Mouse (Mus musculus) NIH3T3 (cell line): ENCODE results near the gene Fndc11.
"Not testable (repeated sequence)": the region's sequence is repeated elsewhere in the genome, so short reads cannot be mapped to it uniquely, and the experiment has no call there.

Experiments
- DNase-seq: peaks from one replicate; pipeline ENCODE4 v3.0.0-alpha.2; 2012; ENCODE audit warnings: low read depth

Fndc11 gene

DNA sequence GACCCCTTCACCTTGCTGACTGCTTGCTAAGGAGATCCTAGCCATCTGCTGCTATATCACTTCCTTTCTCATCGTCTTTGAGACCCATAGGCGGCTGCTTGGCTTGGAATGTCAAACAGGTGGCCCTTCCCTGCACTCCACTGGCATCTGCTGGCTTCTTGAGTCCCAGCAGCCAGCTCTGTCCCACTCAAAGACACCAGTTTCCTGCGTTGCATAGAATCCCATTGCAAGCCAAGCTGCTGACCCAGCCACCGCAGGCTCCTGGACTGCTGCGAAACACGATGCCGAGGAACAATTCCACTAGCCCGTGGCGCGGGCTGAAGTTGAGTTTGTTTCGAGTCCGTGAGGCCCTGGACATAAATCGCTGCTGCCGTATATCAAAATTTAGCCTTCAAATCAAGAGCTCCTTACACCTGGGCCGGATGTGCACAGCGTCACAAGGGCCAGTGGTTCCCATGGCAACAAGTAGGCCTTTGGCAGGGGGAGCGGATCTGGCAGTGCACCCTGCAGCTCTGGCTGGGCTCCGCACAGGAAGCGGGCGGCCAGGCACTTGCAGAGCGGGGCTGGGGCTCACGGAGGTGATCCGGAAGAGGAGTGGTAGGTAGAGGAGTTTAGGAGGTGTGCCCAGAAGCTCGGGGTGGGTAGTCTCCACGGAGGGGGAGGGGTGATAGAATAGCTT is at the start of gene Fndc11:
Gene Fndc11 (plus strand): TSS at position 476 of the 679 bp plus-strand sequence.
- peak; percentile 32 for DNase-seq

DNA sequence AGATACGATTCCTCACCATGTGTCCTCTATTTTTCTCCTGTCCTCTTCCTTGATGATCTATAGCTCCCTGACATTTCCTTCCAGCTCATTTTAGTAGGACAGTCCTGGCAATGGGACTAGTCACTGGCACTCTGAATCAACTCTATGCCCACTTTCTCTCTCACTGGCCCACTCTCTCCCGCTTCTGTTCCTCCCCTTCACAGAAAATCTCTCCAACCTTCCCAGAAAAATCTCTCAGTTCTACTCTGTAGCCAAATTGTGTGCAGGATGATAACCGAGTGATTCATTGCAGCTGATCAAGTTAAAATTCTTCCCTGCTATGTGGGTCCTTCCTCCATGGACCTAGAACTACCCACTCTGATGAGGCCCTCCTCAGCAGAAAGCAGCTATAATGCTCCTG is 45.2 kb upstream of the Fndc11 start:
- DNase-seq: no peak

DNA sequence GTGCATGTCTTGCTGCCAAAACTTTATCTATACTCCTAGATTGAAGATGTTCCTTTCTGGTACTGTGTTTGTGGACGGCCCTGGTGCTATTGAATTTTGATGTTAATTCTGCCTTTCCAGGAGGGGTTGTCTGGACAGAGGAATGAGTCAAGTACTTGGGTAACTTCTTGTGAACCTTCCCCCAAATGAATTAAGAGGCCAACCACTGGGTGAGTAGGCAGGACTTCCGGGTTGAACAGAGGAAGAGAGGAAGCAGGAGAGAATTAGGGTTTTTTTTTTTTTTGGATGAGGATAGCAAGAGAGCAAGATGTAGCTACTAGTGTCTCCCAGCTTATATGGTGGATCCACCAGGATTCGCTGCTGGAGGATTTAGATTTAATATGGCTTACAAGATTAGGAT is 41.8 kb upstream of the Fndc11 start:
- no peak for DNase-seq

DNA sequence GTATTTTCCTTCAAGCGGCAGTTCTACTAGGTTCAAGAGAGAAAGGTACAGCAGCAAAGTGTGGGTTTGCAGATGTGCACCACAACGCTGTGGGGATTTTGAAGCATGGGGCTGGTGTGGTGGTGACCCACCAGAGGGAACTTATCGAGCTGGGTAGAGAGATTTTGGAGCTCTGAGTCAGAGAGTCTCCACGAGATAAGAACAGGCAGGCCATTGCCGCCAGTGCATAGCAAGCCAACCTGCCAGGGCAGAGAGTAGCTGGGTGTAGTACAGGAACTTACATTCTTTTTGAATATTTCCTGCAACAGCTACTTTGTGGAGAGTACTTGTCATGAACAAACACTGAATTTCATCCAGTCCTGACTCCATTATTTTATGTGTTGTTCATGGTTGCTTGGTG is 41.3 kb upstream of the Fndc11 start:
- DNase-seq: no peak

DNA sequence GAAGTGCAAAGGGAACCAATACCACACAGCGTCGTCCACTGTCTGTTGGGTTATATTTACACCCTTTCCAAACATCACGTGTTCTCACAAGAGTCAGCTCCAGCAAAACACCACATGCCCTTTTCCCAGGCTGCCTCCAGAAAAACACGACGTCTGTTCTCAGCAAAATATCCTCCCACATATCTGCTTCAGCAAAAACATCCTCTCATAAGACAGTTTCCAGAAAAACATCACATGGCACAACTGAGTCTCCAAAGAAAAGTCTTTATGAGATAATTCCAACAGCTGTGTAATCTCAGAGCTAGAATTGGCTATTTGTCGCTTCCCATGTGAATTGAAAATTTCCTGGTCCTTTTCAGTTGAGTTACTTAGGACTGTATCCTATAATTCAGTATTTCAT is 38.9 kb upstream of the Fndc11 start:
- no peak for DNase-seq

DNA sequence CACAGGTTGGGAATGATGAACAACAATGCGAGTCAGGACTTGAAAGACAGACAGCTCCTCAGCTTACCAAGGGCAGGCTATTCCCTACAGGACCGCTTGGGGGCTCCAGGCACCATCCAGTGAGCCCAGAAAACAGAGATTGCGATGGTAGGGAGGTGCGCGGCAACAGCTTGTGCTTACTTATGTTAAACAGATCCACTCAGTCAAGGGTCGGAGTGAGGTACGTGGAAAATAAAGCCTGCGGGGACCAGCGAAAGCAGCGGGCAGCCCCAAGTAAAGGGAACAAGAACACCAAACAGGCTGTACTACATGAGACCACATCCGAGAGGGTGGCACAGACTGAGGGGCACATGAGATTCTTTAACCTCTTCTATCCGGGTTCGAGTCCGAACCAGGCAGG is 33.2 kb upstream of the Fndc11 start:
- peak; percentile 93 for DNase-seq

DNA sequence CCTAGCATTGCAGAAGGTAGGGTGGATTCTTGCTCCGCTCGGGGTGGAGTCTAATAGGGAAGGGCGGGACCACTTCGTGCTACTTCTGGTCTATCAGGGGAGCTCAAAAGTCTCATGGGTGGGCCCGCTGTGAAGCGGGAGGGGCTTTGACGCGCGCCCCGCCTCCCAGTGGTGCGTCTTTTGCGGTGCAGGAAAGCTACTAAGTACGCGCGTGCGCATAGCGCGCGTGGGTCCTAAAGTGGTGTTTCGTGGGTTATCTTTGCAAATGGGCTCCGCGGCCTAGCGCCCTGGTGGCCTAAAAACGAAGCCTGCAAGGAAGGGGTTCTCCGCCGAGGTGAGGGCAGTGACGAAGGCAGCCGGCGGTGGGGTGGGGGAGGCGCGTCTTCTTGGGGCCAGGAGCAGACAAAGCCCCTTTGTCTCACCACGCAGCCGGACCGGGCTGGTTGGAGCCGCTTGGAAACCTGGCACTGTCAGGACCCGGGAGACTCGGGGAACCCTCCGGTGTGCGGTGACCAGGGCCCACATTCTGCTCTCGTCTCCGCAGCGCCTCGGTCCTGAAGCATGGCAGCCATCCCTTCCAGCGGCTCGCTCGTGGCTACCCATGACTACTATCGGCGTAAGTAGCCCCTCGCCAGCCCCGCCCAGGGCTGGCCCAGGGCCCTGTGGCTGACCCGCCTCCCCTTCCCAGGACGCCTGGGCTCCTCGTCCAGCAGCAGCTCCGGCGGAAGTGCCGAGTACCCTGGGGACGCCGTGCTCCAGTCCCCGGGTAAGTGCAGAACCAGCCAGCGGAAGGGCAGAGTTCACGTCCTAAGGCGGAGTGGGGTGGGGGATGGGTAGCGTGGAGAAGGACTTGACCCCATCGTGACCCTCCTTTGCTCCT is 32.5 kb upstream of the Fndc11 start, which contains the start of gene Ppdpf:
Gene Ppdpf (plus strand): TSS at position 127 of the 880 bp plus-strand sequence.
- peak; percentile 97 for DNase-seq

DNA sequence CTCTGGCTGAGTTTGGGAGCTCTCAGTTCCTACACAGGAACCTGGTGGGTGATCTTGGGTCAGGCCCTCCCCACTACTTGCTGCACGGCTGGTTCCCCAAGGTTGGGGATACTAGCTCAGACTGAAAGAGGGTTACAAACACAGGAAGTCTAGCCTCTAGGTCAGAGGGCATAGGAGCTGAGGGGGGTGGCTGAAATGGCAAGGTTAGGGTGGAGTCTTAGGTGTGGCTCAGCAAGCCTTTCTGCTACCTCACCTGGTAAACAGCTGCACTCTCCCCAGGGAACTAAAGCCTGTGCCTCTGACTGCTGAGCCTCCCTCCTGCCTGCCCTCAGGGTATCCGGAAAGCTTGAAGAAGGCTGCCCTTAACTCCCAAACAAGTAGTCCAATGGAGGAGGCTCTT is 31.1 kb upstream of the Fndc11 start:
- DNase-seq: no peak

DNA sequence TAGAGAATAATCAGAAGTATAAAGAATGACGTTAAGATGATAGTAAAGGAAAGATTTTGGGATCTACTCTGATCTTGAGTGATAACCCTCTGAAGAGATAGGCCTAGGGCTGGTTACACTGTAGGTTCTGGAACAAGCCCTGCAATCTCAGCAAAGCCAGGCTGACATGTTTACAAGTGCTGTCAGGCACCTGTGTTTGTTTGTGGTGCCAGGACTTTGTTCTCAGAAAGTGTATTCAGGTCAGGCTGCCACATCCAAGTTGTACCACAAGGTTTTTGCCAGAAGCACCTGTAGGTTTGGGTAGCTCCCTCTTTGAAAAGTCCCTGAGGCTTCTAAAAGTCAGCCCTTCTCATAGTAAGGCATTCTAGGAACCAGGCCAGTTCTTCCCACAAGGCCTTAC is 30.5 kb upstream of the Fndc11 start:
- DNase-seq: no peak

DNA sequence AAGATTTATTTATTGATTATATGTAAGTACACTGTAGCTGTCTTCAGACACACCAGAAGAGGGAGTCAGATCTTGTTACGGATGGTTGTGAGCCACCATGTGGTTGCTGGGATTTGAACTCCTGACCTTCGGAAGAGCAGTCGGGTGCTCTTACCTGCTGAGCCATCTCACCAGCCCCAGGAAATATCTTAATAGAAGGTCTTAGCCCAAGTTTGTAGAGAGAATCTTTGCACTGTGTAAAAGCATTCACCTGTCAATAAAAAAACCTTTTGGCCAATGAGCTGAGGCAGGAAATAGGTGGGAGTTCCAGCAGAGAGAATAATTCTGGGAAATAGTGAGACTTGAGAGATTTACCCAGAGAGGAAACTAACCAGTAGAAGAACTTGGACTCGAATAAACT is 28.4 kb upstream of the Fndc11 start:
- not testable (repeated sequence) for DNase-seq

DNA sequence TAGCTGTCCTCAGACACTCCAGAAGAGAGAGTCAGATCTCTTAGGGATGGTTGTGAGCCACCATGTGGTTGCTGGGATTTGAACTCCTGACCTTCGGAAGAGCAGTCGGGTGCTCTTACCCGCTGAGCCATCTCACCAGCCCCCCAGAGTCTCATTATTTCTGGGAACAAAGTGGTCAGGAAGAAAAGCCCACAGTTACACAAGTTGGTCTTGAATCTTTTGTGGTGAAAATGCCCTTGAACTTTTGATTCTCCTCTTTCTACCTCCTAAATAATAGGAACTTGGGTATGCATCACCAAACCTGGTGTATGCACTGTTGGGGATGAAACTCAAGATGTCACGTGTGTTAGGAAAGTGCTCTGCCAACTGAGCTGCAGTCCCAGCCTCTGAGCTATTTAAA is 27.9 kb upstream of the Fndc11 start:
- no peak for DNase-seq

DNA sequence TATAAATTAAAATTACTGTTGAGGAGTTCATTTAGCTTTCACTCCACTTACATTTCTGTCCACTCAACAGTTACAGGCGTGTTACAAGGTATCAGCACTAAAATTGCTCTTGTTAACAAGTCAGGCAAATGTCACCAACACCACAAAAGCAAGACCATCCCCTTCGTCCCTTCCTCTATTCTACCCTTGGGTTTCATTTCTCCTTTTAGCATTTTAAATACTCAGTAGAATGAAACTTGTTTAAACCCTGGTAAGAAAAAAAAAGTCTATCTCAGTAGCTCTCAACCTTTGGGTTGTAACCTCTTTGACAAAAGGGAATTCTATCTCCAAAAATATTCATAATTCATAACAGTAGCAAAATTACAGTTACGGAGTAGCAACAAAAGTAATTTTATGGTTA is 26.8 kb upstream of the Fndc11 start:
- DNase-seq: no peak

DNA sequence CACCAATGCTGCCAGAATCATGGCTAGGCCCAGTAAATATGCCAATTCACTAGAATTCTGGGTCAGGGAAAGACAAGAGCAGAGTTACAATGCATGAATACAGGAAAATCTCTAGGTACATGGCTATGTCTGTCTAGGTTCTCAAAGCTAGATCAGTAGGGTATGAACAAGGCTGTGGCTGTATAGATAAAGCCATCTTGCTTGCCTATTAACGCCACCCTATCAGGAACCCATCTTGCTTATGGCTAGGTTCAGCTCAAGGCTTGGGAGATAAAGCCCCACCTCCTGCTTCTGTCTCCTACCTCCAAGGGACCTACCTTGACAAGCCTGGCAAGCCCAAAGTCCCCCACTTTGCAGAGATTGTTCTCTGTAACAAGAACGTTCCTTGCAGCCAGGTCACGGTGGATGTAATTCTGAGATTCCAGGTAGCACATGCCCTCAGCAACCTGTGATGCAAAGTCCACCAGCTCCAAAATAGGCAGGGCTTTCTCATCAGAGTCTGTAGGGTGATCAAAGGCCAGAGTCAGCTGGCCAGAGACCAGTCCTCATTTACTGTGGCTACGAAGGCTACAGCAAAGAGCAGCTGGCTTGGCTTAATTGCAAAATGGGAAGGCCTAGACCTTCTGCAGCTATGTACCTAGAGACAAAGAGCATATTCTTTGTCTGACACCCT is 23.0 kb upstream of the Fndc11 start:
- DNase-seq: no peak

DNA sequence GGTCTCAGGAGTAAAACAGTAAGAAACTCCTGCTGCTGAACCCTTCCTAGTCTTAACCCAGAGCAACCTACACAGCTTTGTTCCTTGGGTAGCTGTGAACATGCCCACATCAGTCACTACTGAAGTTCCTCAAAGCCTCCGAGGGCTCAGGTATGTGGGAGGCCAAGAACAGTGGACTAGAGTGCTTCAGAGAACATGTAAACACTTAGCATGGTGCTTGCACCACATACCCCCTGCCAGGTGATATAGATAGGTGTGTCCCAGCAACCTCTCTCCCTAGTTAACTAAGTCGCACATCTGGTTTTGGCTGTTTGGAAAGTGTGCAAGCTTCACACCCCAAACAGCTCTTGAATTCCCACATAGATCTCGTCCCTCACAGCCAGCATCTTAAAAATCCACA is 18.2 kb upstream of the Fndc11 start:
- DNase-seq: no peak

DNA sequence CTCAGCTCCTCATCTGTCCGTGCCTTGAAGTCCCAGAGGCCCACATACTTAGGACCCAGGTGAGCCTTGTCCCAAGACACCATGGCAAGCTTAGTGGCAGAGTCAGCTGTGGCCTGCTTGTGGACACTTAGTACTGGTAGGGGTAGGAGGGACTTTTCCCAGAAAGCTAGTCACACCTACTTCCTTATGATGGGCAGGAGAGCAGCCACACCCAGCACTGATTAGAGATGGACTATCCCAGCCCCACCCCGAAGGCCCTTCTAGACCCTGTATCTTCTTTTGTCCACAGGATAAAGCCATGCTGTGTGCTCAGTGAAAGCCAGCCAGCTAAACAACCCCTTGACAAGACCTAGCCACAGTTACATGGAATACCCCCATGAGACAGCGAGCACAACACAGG is 17.4 kb upstream of the Fndc11 start, which contains the start of gene Ptk6:
Gene Ptk6 (minus strand): TSS at position 368 of the 400 bp plus-strand sequence.
- DNase-seq: no peak

DNA sequence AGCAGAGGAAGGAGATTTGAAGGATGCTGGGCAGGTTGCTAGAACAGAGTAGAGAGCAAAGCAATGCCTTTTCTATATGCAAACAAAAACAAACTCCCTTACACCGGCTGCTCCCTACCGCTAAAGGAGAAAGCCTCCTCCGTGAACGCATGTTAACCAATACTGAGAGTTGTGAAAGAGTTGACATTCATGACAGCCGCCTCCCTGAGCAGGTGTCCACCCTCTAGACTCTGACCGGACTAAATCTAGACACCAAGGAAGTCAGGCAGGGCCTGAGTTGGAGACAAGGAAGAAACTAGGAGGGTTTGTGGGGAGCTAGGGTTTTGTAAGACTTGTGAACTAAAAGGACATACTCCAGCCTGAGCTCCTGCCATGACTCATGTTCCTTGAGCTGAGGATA is 16.9 kb upstream of the Fndc11 start:
- no peak for DNase-seq

DNA sequence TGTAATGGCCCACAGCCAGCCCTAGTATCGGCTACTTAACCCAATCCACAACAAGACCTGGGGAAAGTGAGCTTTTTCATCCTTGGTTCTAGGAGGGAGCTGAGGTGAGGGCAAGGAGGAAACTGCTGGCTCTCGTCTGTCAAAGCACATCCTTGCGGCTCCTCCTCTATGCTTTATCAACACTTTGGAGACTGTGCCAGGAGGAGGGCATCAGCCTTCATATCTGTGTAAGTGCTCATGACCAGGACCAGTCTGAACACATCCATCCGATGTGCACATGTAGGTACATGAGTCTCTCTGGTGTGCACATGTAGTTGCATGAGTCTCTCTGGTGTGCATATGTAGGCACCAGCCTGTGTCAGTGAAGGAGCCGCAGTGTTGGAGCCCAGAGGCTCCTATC is 14.1 kb upstream of the Fndc11 start:
- no peak for DNase-seq

DNA sequence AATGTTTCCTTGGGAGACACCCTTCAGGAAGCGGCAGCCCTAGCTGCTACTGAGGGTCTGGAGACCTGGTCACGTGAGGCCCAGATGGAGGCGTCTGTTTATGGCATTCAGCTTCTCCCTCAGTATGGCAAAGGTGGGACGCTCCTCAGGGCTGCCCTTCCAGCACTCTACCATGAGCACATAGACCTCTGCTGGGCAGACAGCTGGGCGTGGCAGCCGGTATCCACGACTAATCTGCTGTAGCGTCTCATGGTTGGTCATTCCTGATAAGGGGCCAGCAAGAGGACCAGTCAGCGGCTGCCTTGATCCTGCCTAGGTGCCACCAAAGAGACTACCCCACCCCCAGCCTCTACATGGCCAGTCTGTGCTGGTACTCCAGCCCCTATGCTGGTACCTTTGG is 13.7 kb upstream of the Fndc11 start:
- DNase-seq: no peak

DNA sequence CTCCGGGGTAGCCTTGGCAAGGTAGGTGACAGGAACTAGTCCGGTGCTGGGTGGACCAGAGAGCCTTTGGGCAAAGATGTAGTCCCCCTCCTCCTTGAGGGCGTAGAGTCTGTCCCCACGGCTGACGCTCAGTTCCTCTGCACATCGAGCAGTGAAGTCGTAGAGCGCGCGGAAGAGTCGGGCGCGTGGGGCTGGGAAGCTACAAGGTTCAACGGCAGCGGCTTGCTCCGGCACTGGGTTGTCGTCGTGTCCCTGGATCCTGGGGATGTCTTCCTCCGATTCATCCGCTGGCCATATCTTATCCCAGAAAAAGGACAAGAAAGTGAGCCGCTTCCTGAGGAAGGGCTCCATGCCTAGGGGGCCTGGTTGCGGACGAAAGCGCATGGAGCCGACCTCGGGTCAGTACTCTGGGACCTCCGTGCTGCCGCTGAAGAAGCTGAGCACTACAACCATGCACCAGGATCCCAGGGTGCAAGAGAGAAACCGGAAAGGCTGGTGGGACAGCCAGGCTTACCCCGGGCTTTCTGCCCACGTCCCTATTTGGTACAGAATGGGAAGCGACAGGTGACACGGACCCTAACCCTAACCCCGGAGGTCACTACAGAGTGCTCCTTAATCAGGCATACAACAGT is 7.3 kb upstream of the Fndc11 start:
- no peak for DNase-seq

DNA sequence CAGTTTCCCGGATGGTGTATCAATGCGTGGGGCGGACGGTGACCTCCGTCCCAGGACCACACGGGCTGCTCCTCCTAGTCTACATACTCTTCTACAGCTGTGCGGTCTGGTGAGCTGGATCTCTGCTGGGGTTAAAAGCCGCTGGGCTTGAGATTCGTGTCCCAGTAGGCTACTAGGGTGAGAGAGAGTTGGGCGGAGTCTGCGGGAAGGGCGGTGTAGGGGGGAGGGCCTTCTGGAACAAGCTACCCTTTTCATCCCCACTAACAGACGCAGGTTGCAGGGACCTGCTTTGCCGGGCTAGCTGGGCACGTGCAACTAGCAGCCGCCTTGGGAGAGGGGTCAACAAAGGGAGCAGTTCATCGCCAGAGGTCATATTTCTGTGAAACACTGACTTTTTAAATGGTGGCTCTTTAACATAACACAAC is 6.8 kb upstream of the Fndc11 start, which contains the start of gene Srms:
Gene Srms (minus strand): TSS at position 165 of the 425 bp plus-strand sequence.
- DNase-seq: no peak

DNA sequence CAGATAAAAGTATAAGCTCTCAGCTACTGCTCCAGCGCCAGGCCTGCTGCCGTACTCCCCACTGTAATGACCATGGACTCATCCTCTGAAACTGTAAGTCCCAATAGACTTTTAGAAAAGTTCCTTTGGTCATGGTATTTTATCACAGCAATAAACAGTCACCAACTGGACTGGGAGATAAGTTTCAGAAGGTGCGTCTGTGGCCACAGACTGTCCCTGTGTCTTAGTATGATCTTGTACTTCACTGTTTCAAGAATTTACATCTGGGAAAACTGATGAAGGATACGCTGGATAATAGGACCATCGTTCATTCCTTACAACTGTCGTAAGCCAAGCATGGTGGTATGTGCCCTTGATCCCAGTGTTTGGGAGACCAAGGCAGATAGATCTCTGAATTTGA is 3.8 kb upstream of the Fndc11 start:
- DNase-seq: no peak

DNA sequence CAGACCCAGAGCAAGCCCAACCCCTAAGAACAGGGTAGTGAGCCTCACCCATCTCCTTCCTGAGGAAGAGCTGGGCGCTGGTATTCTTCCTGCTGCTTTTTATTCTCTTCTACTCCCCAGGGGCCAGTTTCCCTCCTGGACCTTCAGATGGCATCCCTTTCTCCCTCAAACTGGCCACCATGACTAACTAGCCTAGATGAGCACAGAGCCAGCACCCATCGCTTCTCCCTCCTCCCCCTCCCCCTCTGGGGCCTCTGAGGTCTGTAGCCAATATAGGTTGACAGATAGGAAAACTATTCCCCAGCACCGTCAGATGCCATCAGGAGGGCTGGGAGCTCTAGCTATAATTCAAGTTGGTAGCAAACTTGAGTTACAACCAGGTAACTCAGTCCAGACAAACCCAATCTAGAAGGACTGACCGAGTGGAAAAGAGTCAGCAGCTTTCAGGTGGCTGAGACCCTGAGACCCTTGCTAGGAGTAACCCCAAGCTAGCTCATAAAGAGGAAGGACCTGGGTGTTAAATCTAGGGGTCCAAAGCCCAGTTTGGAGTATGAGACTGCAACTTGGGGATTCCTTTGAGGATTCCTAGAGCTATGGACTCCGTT is 830 bp upstream of the Fndc11 start:
- DNase-seq: no peak
